Mouse (Mus musculus): ENCODE measurements around the gene Eif2b3.

- TF ChIP-seq POLR2A (IDR thresholded peaks at IDR 0.05; ENCODE audit: borderline replicate concordance, insufficient read depth, low read length) (no peak), CTCF (IDR thresholded peaks at IDR 0.05; ENCODE audit: borderline replicate concordance, insufficient read depth, low read depth, low read length) (no peak)
Observed at GRCm38 (mm10) chr4:117136034-117136433, 116.8 kb downstream of the Eif2b3 start.

All from cerebellum, adult 2 months (tissue).